11 mouse cellular contexts compared by ENCODE assay signal in genomic region chr5:64360147-64360875, GRCm38 (mm10).
DNase-seq lines count a peak whose midpoint lies in the region; ATAC-seq and TF ChIP-seq lines count a peak whose summit lies in the region.
"Had no signal": no experiment of that assay in that cellular context is flagged by ENCODE, and none has a peak within 500 bp of the region (broad histone marks: within the 10 kb centered on the region; RNA-seq: fewer than 3 reads in every experiment).

No protein-coding gene starts in this region.

- H3K4me2 ChIP-seq in liver, embryonic 14.5 days (ENCODE audit: low read depth), result no peak overlapping the region
- H3K4me2 ChIP-seq in stomach, postnatal 0 days (replicated peaks; ENCODE audit: low read depth), result no peak overlapping the region
- no peak overlapping the region for H3K4me2 ChIP-seq in midbrain, embryonic 15.5 days
- no peak overlapping the region for H3K4me2 ChIP-seq in hindbrain, embryonic 14.5 days (replicated peaks)
- H3K4me2 ChIP-seq: hindbrain, embryonic 13.5 days; neural tube, embryonic 13.5 days had no signal

- intact Hi-C loops in gastrocnemius, postnatal 14 days (cut with DNase I; ENCODE audit: low total_unique reads), result no loop called here

- WGBS in liver, embryonic 14.5 days (ENCODE audit: insufficient replicate concordance), result 40% methylated on average over 8 of the region's 8 CpGs
- WGBS in stomach, postnatal 0 days, result 65% methylated on average over 8 of the region's 8 CpGs
- WGBS in midbrain, embryonic 15.5 days, result 80% methylated on average over 8 of the region's 8 CpGs
- WGBS in hindbrain, embryonic 14.5 days, result 78% methylated on average over 8 of the region's 8 CpGs

- H3K4me3 ChIP-seq in liver, embryonic 14.5 days (ENCODE audit: insufficient read depth in 1 of 2, low read depth in 2 of 2, low read length in 2 of 2), result no peak overlapping the region
- no peak overlapping the region for H3K4me3 ChIP-seq in stomach, postnatal 0 days (ENCODE audit: low read depth, low read length)
- H3K4me3 ChIP-seq in midbrain, embryonic 15.5 days, result no peak overlapping the region
- H3K4me3 ChIP-seq in hindbrain, embryonic 14.5 days (replicated peaks; ENCODE audit: low read length), result no peak overlapping the region
- H3K4me3 ChIP-seq: erythroblast, embryonic 14.5 days; hindbrain, embryonic 13.5 days; neural tube, embryonic 13.5 days had no signal

- DNase-seq in spleen, adult 18-20 months, result peak; percentile 39 to 60
- no peak for DNase-seq in spleen, postnatal 10 days (ENCODE audit: low spot score in 2 of 2)
- peak; percentile 34 for DNase-seq in T-cell, adult 2 months (ENCODE audit: low spot score)
- no peak for DNase-seq in liver, embryonic 14.5 days (ENCODE audit: low read depth in 3 of 3, low spot score in 3 of 3)
- DNase-seq in stomach, postnatal 0 days (ENCODE audit: low spot score), result no peak
- no peak for DNase-seq in gastrocnemius, postnatal 14 days
- no peak for DNase-seq in hindbrain, embryonic 14.5 days (ENCODE audit: low spot score)

- ATAC-seq in liver, embryonic 14.5 days (ENCODE audit: insufficient read depth), result peak; percentile 66; the same call in 1 of the 2 replicates
- ATAC-seq in stomach, postnatal 0 days (ENCODE audit: low FRiP score, low TSS enrichment), result peak; percentile 43; the same call in 1 of the 2 replicates
- no peak for ATAC-seq in midbrain, embryonic 15.5 days (replicated peaks)
- ATAC-seq in hindbrain, embryonic 14.5 days (ENCODE audit: low FRiP score), result no peak

- TF ChIP-seq EP300 in liver, embryonic 14.5 days (IDR thresholded peaks at IDR 0.05; ENCODE audit: low read depth), result no peak
- TF ChIP-seq EP300 in stomach, postnatal 0 days (optimal IDR thresholded peaks at IDR 0.05), result no peak

- no peaks in the 10 kb centered on the region for H3K27me3 ChIP-seq in liver, embryonic 14.5 days (ENCODE audit: control insufficient read depth, insufficient read depth, low read length)
- H3K27me3 ChIP-seq in stomach, postnatal 0 days (ENCODE audit: control insufficient read depth, insufficient read depth, low read length), result no peaks in the 10 kb centered on the region
- no peaks in the 10 kb centered on the region for H3K27me3 ChIP-seq in midbrain, embryonic 15.5 days (replicated peaks)
- no peaks in the 10 kb centered on the region for H3K27me3 ChIP-seq in hindbrain, embryonic 14.5 days (ENCODE audit: control insufficient read depth, insufficient read depth, low read length)
- H3K27me3 ChIP-seq: hindbrain, embryonic 13.5 days; neural tube, embryonic 13.5 days had no signal

- no peak for TF ChIP-seq CTCF in liver, embryonic 14.5 days (IDR thresholded peaks at IDR 0.05; ENCODE audit: low read depth)
- no peak for TF ChIP-seq CTCF in stomach, postnatal 0 days (IDR thresholded peaks at IDR 0.05; ENCODE audit: low read depth)

- no peaks in the 10 kb centered on the region for H3K36me3 ChIP-seq in liver, embryonic 14.5 days (replicated peaks; ENCODE audit: control insufficient read depth, insufficient read depth, low read depth)
- H3K36me3 ChIP-seq in stomach, postnatal 0 days (ENCODE audit: control insufficient read depth, insufficient read depth, low read length), result no peaks in the 10 kb centered on the region
- H3K36me3 ChIP-seq in midbrain, embryonic 15.5 days (replicated peaks), result no peaks in the 10 kb centered on the region
- H3K36me3 ChIP-seq in hindbrain, embryonic 14.5 days (replicated peaks; ENCODE audit: control insufficient read depth, insufficient read depth), result no peaks in the 10 kb centered on the region
- H3K36me3 ChIP-seq: hindbrain, embryonic 13.5 days; neural tube, embryonic 13.5 days had no signal

- peaks cover 15 to 26% of the 10 kb centered on the region in 2 experiments for H3K4me1 ChIP-seq in liver, embryonic 14.5 days (replicated peaks; ENCODE audit: control insufficient read depth in 2 of 2, insufficient read depth in 2 of 2, low read length in 1 of 2)
- H3K4me1 ChIP-seq in stomach, postnatal 0 days (replicated peaks; ENCODE audit: control insufficient read depth, insufficient read depth), result peaks cover 10% of the 10 kb centered on the region
- H3K4me1 ChIP-seq in midbrain, embryonic 15.5 days, result peaks cover 9% of the 10 kb centered on the region
- H3K4me1 ChIP-seq in hindbrain, embryonic 14.5 days (replicated peaks; ENCODE audit: control insufficient read depth, insufficient read depth, low read length), result peaks cover 14% of the 10 kb centered on the region; the same call in 1 of the 2 replicates

- no peak overlapping the region for H3K9ac ChIP-seq in liver, embryonic 14.5 days (replicated peaks)
- no peak overlapping the region for H3K9ac ChIP-seq in stomach, postnatal 0 days (ENCODE audit: low read length)
- H3K9ac ChIP-seq in midbrain, embryonic 15.5 days, result no peak overlapping the region
- no peak overlapping the region for H3K9ac ChIP-seq in hindbrain, embryonic 14.5 days
- H3K9ac ChIP-seq: hindbrain, embryonic 13.5 days; neural tube, embryonic 13.5 days had no signal

- no peak overlapping the region for H3K27ac ChIP-seq in liver, embryonic 14.5 days
- peak overlapping the region; percentile 82 for H3K27ac ChIP-seq in stomach, postnatal 0 days (replicated peaks)
- H3K27ac ChIP-seq in midbrain, embryonic 15.5 days, result no peak overlapping the region
- H3K27ac ChIP-seq in hindbrain, embryonic 14.5 days, result no peak overlapping the region
- H3K27ac ChIP-seq: hindbrain, embryonic 13.5 days; neural tube, embryonic 13.5 days had no signal

- H3K9me3 ChIP-seq in liver, embryonic 14.5 days (ENCODE audit: control insufficient read depth, low read length), result no peaks in the 10 kb centered on the region
- no peaks in the 10 kb centered on the region for H3K9me3 ChIP-seq in stomach, postnatal 0 days (ENCODE audit: control insufficient read depth, low read length)
- no peaks in the 10 kb centered on the region for H3K9me3 ChIP-seq in midbrain, embryonic 15.5 days
- 0 out of 2 replicates have a peak, but pooled peaks cover 3% of the 10 kb centered on the region for H3K9me3 ChIP-seq in hindbrain, embryonic 14.5 days (ENCODE audit: control insufficient read depth, low read length)
- H3K9me3 ChIP-seq: hindbrain, embryonic 13.5 days; neural tube, embryonic 13.5 days had no signal

Comparison
In these comparisons a context has a peak if more than half of its experiments do, and no peak if none do; other contexts are left out.
1. DNase-seq: peak in spleen, adult 18-20 months (2 of 2) and T-cell, adult 2 months (single experiment); none in spleen, postnatal 10 days (0 of 2), liver, embryonic 14.5 days (0 of 3), stomach, postnatal 0 days (single experiment), gastrocnemius, postnatal 14 days (single experiment) and hindbrain, embryonic 14.5 days (single experiment).
2. ATAC-seq: peak in liver, embryonic 14.5 days (single experiment) and stomach, postnatal 0 days (single experiment); none in midbrain, embryonic 15.5 days (single experiment) and hindbrain, embryonic 14.5 days (single experiment).